Mouse (Mus musculus) CH12.LX (cell line): ENCODE data around the gene Pirb. TPM values are rescaled to one million over a fixed set of nuclear protein-coding genes. Genes with fewer than 3 reads are reported as not detected.
"Not testable (repeated sequence)": the region's sequence is repeated elsewhere in the genome, so short reads cannot be mapped to it uniquely, and the experiment has no call there.

Source experiments
- DNase-seq: peaks from one replicate; pipeline ENCODE4 v3.0.0-alpha.2; 2013; ENCODE audit errors: extremely low read depth
- H3K27ac ChIP-seq: 2 replicates; pipeline ENCODE4 v1.5.1; 2012; ENCODE audit warnings: low read depth, mild to moderate bottlenecking, control low read depth, moderate library complexity; ENCODE audit not compliant: insufficient read depth
- H3K27me3 ChIP-seq: replicated peaks from 2 replicates; pipeline ENCODE3; 2012; ENCODE audit warnings: inconsistent platforms
- H3K36me3 ChIP-seq, 2 experiments: replicated peaks in 1 of 2; 2 replicates each; pipeline versions ENCODE3 to v1.6.1; 2012; ENCODE audit warnings: inconsistent platforms in 1 of 2, low read length in 1 of 2, mild to moderate bottlenecking in 1 of 2, mixed read lengths in 1 of 2, moderate library complexity in 1 of 2; ENCODE audit not compliant: control insufficient read depth in 1 of 2, insufficient read depth in 1 of 2
- H3K4me1 ChIP-seq, 2 experiments: 2 replicates each; pipeline ENCODE4 v1.6.1; 2012; ENCODE audit warnings: inconsistent platforms in 1 of 2, moderate library complexity in 1 of 2; ENCODE audit not compliant: insufficient read depth in 2 of 2, control insufficient read depth in 1 of 2
- H3K4me2 ChIP-seq: 2 replicates; pipeline ENCODE4 v1.6.1; 2012; ENCODE audit warnings: low read depth, mild to moderate bottlenecking, control low read depth; ENCODE audit not compliant: poor library complexity, insufficient read depth, severe bottlenecking
- H3K4me3 ChIP-seq, 3 experiments: fragments of 150-350 bp in 1 of 3; sonication (generic) in 1 of 3; replicated peaks in 1 of 3; 2 replicates each; pipeline versions ENCODE3 to v1.5.1; 2011 to 2012; ENCODE audit warnings: low read depth in 2 of 3, low read length in 2 of 3, mild to moderate bottlenecking in 2 of 3, moderate library complexity in 2 of 3, control low read depth in 1 of 3, improper control_type of control experiment in 1 of 3, inconsistent platforms in 1 of 3, mixed read lengths in 1 of 3; ENCODE audit not compliant: poor library complexity in 1 of 3
- H3K79me2 ChIP-seq: replicated peaks from 2 replicates; pipeline ENCODE4 v1.6.1; 2012; ENCODE audit warnings: mild to moderate bottlenecking, moderate library complexity; ENCODE audit not compliant: control insufficient read depth, poor library complexity, insufficient read depth, severe bottlenecking; ENCODE audit errors: extremely low read depth
- H3K9ac ChIP-seq: 2 replicates; pipeline ENCODE4 v1.6.1; 2012; ENCODE audit warnings: low read depth, mild to moderate bottlenecking, control low read depth, moderate library complexity; ENCODE audit not compliant: insufficient read depth
- H3K9me3 ChIP-seq: replicated peaks from 2 replicates; pipeline ENCODE3; 2012; ENCODE audit warnings: low read length, inconsistent platforms, mixed read lengths
- BHLHE40 ChIP-seq: IDR thresholded peaks from 2 replicates; pipeline ENCODE4 v1.6.1; 2011; ENCODE audit warnings: mild to moderate bottlenecking, low read depth, low read length, improper control_type of control experiment
- CHD2 ChIP-seq: IDR thresholded peaks from 2 replicates; pipeline ENCODE4 v1.6.1; 2011; ENCODE audit warnings: low read length, improper control_type of control experiment
- E2F4 ChIP-seq: IDR thresholded peaks from 2 replicates; pipeline ENCODE4 v1.6.1; 2011; ENCODE audit warnings: low read depth, low read length, improper control_type of control experiment; ENCODE audit not compliant: insufficient replicate concordance
- EP300 ChIP-seq: IDR thresholded peaks from 2 replicates; pipeline ENCODE4 v1.6.1; 2011; ENCODE audit warnings: low read length, improper control_type of control experiment
- ETS1 ChIP-seq: conservative IDR thresholded peaks from 2 replicates; pipeline ENCODE4 v1.6.1; 2012; ENCODE audit warnings: low read depth, mild to moderate bottlenecking, inconsistent platforms, low read length, improper control_type of control experiment, moderate library complexity
- GABPA ChIP-seq: IDR thresholded peaks from 2 replicates; pipeline ENCODE4 v1.6.1; 2012; ENCODE audit warnings: low read depth, low read length, improper control_type of control experiment, inconsistent platforms; ENCODE audit not compliant: insufficient replicate concordance
- MAX ChIP-seq: IDR thresholded peaks from 2 replicates; pipeline ENCODE4 v1.6.1; 2011; ENCODE audit warnings: low read length, improper control_type of control experiment
- MAZ ChIP-seq: IDR thresholded peaks from 2 replicates; pipeline ENCODE4 v1.6.1; 2012; ENCODE audit warnings: low read depth, mild to moderate bottlenecking, inconsistent platforms, low read length, improper control_type of control experiment, moderate library complexity
- MXI1 ChIP-seq: IDR thresholded peaks from 2 replicates; pipeline ENCODE4 v1.6.1; 2011; ENCODE audit warnings: mild to moderate bottlenecking, low read depth, low read length, improper control_type of control experiment
- MYC ChIP-seq: IDR thresholded peaks from 2 replicates; pipeline ENCODE4 v1.6.1; 2011; ENCODE audit warnings: low read depth, mild to moderate bottlenecking, improper control_type of control experiment, low read length
- POLR2A ChIP-seq: IDR thresholded peaks from 2 replicates; pipeline ENCODE4 v1.6.1; 2011; ENCODE audit warnings: low read depth, mild to moderate bottlenecking, improper control_type of control experiment, low read length
- RAD21 ChIP-seq: IDR thresholded peaks from 2 replicates; pipeline ENCODE4 v1.6.1; 2011; ENCODE audit warnings: low read depth, mild to moderate bottlenecking, low read length, improper control_type of control experiment, moderate library complexity
- TBP ChIP-seq: conservative IDR thresholded peaks from 2 replicates; pipeline ENCODE4 v1.6.1; 2011; ENCODE audit warnings: low read depth, low read length, improper control_type of control experiment
- USF1 ChIP-seq: IDR thresholded peaks from 2 replicates; pipeline ENCODE4 v1.6.1; 2014; ENCODE audit warnings: low read depth, mild to moderate bottlenecking, inconsistent platforms, low read length, improper control_type of control experiment
- USF2 ChIP-seq: conservative IDR thresholded peaks from 2 replicates; pipeline ENCODE4 v1.6.1; 2011; ENCODE audit warnings: low read depth, low read length, improper control_type of control experiment
- ZC3H11A ChIP-seq: IDR thresholded peaks from 2 replicates; pipeline ENCODE4 v1.6.1; 2012; ENCODE audit warnings: low read depth, mild to moderate bottlenecking, inconsistent platforms, low read length, improper control_type of control experiment
- ZKSCAN1 ChIP-seq: IDR thresholded peaks from 2 replicates; pipeline ENCODE4 v1.6.1; 2012; ENCODE audit warnings: low read depth, inconsistent platforms, low read length, improper control_type of control experiment, borderline replicate concordance
- ZMIZ1 ChIP-seq: IDR thresholded peaks from 2 replicates; pipeline ENCODE4 v1.6.1; 2012; ENCODE audit warnings: low read depth, mild to moderate bottlenecking, inconsistent platforms, low read length, improper control_type of control experiment
- dilution Hi-C: fragments of 300-500 bp; cut with MboI; formaldehyde crosslinking; loops from 2 replicates; pipeline ENCODE4 v1.14.3; 2020; ENCODE audit warnings: low sequenced_read_pairs; ENCODE audit not compliant: extremely low pct_unique_long_range_greater_than_20kb, extremely low pct_ligation_motif_present
- in situ Hi-C: fragments of 300-500 bp; cut with MboI; formaldehyde crosslinking; loops from 3 replicates; pipeline ENCODE4 v1.14.3; 2019; ENCODE audit warnings: low sequenced_read_pairs, low pct_ligation_motif_present, low pct_unique_long_range_greater_than_20kb, mixed read lengths
- polyA plus RNA-seq: library from polyadenylated mRNA; unstranded; fragments of >175 nt; gene quantifications from 2 replicates; pipeline ENCODE4 v1.2.1, GENCODE M21; 2012; ENCODE audit warnings: low read depth; ENCODE audit not compliant: insufficient read length
- total RNA-seq, 2 experiments: library from RNA; depleted of rRNA; stranded (reverse); fragments of 300-350 nt in 1 of 2; fragments of >200 nt in 1 of 2; gene quantifications; 2 replicates each; pipeline ENCODE4 v1.2.3; 2012 to 2014

Gene Pirb
- total and polyA plus RNA-seq, 3 experiments, result 2.8 to 10.7 (median 5.0) TPM

- TF ChIP-seq ZKSCAN1 (no peak), MYC (no peak)
Measured at GRCm38 (mm10) chr7:3703879-3704441, 16.2 kb downstream of the Pirb start, which contains the start of gene Rps9 (continued).

GRCm38 (mm10) chr7:3703148-3703878 is 16.9 kb downstream of the Pirb start:
- Histone ChIP-seq H3K79me2 (peaks cover 30% of the 10 kb centered on the region), H3K4me1 (peaks cover 2 to 24% of the 10 kb centered on the region in 2 experiments; a peak in 3 of 4 replicates), H3K4me3 (peak overlapping the region in 2 of 3 experiments; percentile 28 to 86), H3K36me3 (peaks cover 47 to 61% of the 10 kb centered on the region in 2 experiments), H3K4me2 (peak overlapping the region; percentile 72), H3K27ac (no peak overlapping the region), H3K9ac (peak overlapping the region; percentile 87), H3K27me3 (no peaks in the 10 kb centered on the region), H3K9me3 (no peaks in the 10 kb centered on the region)
- peak; percentile 24 for DNase-seq
- in situ Hi-C loops (no loop called here), dilution Hi-C loops (no loop called here)
- TF ChIP-seq MAZ (no peak), E2F4 (no peak), MXI1 (0 out of 2 replicates have a peak, but pooled peaks have one; percentile 41), EP300 (0 out of 2 replicates have a peak, but pooled peaks have one; percentile 16), MYC (0 out of 2 replicates have a peak, but pooled peaks have one; percentile 22), MAX (peak; percentile 46; the same call in 1 of the 2 replicates)

GRCm38 (mm10) chr7:3698471-3698870 is 21.7 kb downstream of the Pirb start:
- TF ChIP-seq ZC3H11A (no peak), RAD21 (no peak), ZMIZ1 (no peak), USF2 (no peak), BHLHE40 (no peak), POLR2A (no peak), CHD2 (no peak), GABPA (no peak), TBP (no peak), MYC (no peak), USF1 (no peak), ETS1 (no peak)
- no peak for DNase-seq
- H3K79me2 ChIP-seq, result peaks cover 7% of the 10 kb centered on the region; the same call in 1 of the 2 replicates
- H3K4me2 ChIP-seq, result no peak overlapping the region
- peaks cover 0 to 24% of the 10 kb centered on the region in 2 experiments; a peak in 2 of 4 replicates for H3K4me1 ChIP-seq
- H3K27me3 ChIP-seq, result no peaks in the 10 kb centered on the region
- H3K9me3 ChIP-seq, result no peaks in the 10 kb centered on the region
- no peak overlapping the region for H3K9ac ChIP-seq
- dilution Hi-C loops, result no loop called here
- H3K4me3 ChIP-seq, result no peak overlapping the region
- H3K27ac ChIP-seq, result no peak overlapping the region
- peaks cover 27 to 52% of the 10 kb centered on the region in 2 experiments for H3K36me3 ChIP-seq
- in situ Hi-C loops, result no loop called here

- peak overlapping the region; percentile 93 for H3K9ac ChIP-seq
- H3K27me3 ChIP-seq, in situ Hi-C loops, H3K9me3 ChIP-seq, dilution Hi-C loops, H3K27ac ChIP-seq, DNase-seq: not testable (repeated sequence)
- peak overlapping the region; percentile 83 for H3K4me2 ChIP-seq
- H3K4me1 ChIP-seq, result peaks cover 0 to 33% of the 10 kb centered on the region in 2 experiments; a peak in 3 of 4 replicates
- H3K36me3 ChIP-seq, result peaks cover 16 to 52% of the 10 kb centered on the region in 2 experiments
- peaks cover 13% of the 10 kb centered on the region for H3K79me2 ChIP-seq
- H3K4me3 ChIP-seq, result peak overlapping the region; percentile 66 to 100 (median 77)
Measured at GRCm38 (mm10) chr7:3694949-3695305, 25.3 kb downstream of the Pirb start.
